Mouse (Mus musculus) 3T3-L1 (cell line): Measurements from ENCODE around the gene 4933407L21Rik.

Source experiments
- DNase-seq: peaks from one replicate; pipeline ENCODE4 v3.0.0-alpha.2; 2015; ENCODE audit warnings: low read depth, low spot score

4933407L21Rik gene

GRCm38 (mm10) chr1:85928057-85928687 lies at the start of gene 4933407L21Rik:
Gene 4933407L21Rik, plus strand, starts transcription at chr1:85928483.
- no peak for DNase-seq

GRCm38 (mm10) chr1:85882003-85882402 lies 46.3 kb upstream of the 4933407L21Rik start:
- DNase-seq: no peak

- no peak for DNase-seq
These were observed 41.1 kb upstream of the 4933407L21Rik start for GRCm38 (mm10) chr1:85887221-85887620.

- peak; percentile 91 for DNase-seq
These were observed 34.0 kb upstream of the 4933407L21Rik start, which contains the start of gene Itm2c for GRCm38 (mm10) chr1:85894231-85894747. Gene Itm2c, plus strand, starts transcription at chr1:85894281.

- peak; percentile 60 for DNase-seq
These were observed 33.4 kb upstream of the 4933407L21Rik start for GRCm38 (mm10) chr1:85894748-85895360.

- peak; percentile 75 for DNase-seq
These were observed 32.9 kb upstream of the 4933407L21Rik start for GRCm38 (mm10) chr1:85895391-85895837.

GRCm38 (mm10) chr1:85896110-85896509 lies 32.2 kb upstream of the 4933407L21Rik start:
- no peak for DNase-seq

GRCm38 (mm10) chr1:85896781-85897700 lies 31.2 kb upstream of the 4933407L21Rik start:
- no peak for DNase-seq

- no peak for DNase-seq
These were observed 30.2 kb upstream of the 4933407L21Rik start for GRCm38 (mm10) chr1:85897901-85898760.

- no peak for DNase-seq
These were observed 29.4 kb upstream of the 4933407L21Rik start for GRCm38 (mm10) chr1:85898761-85899387.

GRCm38 (mm10) chr1:85899388-85899761 lies 28.9 kb upstream of the 4933407L21Rik start:
- no peak for DNase-seq

GRCm38 (mm10) chr1:85900521-85901333 lies 27.6 kb upstream of the 4933407L21Rik start:
- no peak for DNase-seq

GRCm38 (mm10) chr1:85901516-85902107 lies 26.7 kb upstream of the 4933407L21Rik start:
- no peak for DNase-seq

GRCm38 (mm10) chr1:85902108-85902561 lies 26.1 kb upstream of the 4933407L21Rik start:
- DNase-seq: no peak

GRCm38 (mm10) chr1:85906892-85907291 lies 21.4 kb upstream of the 4933407L21Rik start:
- no peak for DNase-seq

GRCm38 (mm10) chr1:85908754-85909590 lies 19.3 kb upstream of the 4933407L21Rik start:
- DNase-seq: no peak

GRCm38 (mm10) chr1:85913078-85913755 lies 15.1 kb upstream of the 4933407L21Rik start:
- DNase-seq: no peak

GRCm38 (mm10) chr1:85915890-85916289 lies 12.4 kb upstream of the 4933407L21Rik start:
- DNase-seq: no peak
